Mouse (Mus musculus) embryonic facial prominence, embryonic 10.5 days (tissue): ENCODE measurements at regions not wholly inside any gene's neighbourhood (a gene's known extent, or its start where the extent isn't known, plus 50 kb on each side); places are given as distances from the start of the nearest gene placed in this dataset.

Experiments used
- DNase-seq: peaks from one replicate; pipeline ENCODE4 v3.0.0-alpha.2; 2017; ENCODE audit warnings: low spot score
- H3K27ac ChIP-seq: fragments of 300-500 bp; sonication (generic); replicated peaks from 2 replicates; pipeline ENCODE4 v1.5.1; 2016; ENCODE audit warnings: mild to moderate bottlenecking
- H3K27me3 ChIP-seq: fragments of 300-500 bp; sonication (generic); replicated peaks from 2 replicates; pipeline ENCODE4 v1.6.1; 2016; ENCODE audit warnings: low read depth, mild to moderate bottlenecking; ENCODE audit not compliant: poor library complexity, severe bottlenecking
- H3K36me3 ChIP-seq: fragments of 300-500 bp; sonication (generic); replicated peaks from 2 replicates; pipeline ENCODE4 v1.6.1; 2016; ENCODE audit warnings: mild to moderate bottlenecking, moderate library complexity
- H3K4me1 ChIP-seq: fragments of 300-500 bp; sonication (generic); 2 replicates; pipeline ENCODE4 v1.6.1; 2016
- H3K4me3 ChIP-seq: fragments of 300-500 bp; sonication (generic); 2 replicates; pipeline ENCODE4 v1.5.1; 2016; ENCODE audit warnings: mild to moderate bottlenecking, moderate library complexity
- H3K9me3 ChIP-seq: fragments of 300-500 bp; sonication (generic); 2 replicates; pipeline ENCODE4 v1.6.1; 2016; ENCODE audit warnings: mild to moderate bottlenecking
- WGBS: fragments of 180-500 bp; shearing (Covaris S2); methylation state at CpG from one replicate; pipeline ENCODE4 v1.1.7; 2016; 5-methylcytosine and 5-hydroxymethylcytosine counted together

- no peak overlapping the region for H3K27ac ChIP-seq
- no peaks in the 10 kb centered on the region for H3K4me1 ChIP-seq
- H3K27me3 ChIP-seq: no peaks in the 10 kb centered on the region
- no peak overlapping the region for H3K4me3 ChIP-seq
- H3K36me3 ChIP-seq: no peaks in the 10 kb centered on the region
- whole genome bisulfite sequencing: 89% methylated on average over 16 of the region's 16 CpGs
- DNase-seq: no peak
- no peaks in the 10 kb centered on the region for H3K9me3 ChIP-seq
These were observed 69.2 kb downstream of the Gm33543 start for GRCm38 (mm10) chr10:95773425-95773980.

GRCm38 (mm10) chr10:95772811-95773424 lies 69.8 kb downstream of the Gm33543 start:
- H3K27ac ChIP-seq: no peak overlapping the region
- no peaks in the 10 kb centered on the region for H3K9me3 ChIP-seq
- no peak for DNase-seq
- no peaks in the 10 kb centered on the region for H3K36me3 ChIP-seq
- no peak overlapping the region for H3K4me3 ChIP-seq
- WGBS: 90% methylated on average over 9 of the region's 9 CpGs
- peaks cover under 1% of the 10 kb centered on the region; the same call in 1 of the 2 replicates for H3K4me1 ChIP-seq
- H3K27me3 ChIP-seq: no peaks in the 10 kb centered on the region

- 88% methylated on average over 8 of the region's 8 CpGs for WGBS
- H3K27ac ChIP-seq: no peak overlapping the region
These were observed 73.8 kb downstream of the Gm33543 start for GRCm38 (mm10) chr10:95768974-95769373.

GRCm38 (mm10) chr10:95767526-95768161 lies 75.1 kb downstream of the Gm33543 start:
- no peak overlapping the region for H3K27ac ChIP-seq
- no peaks in the 10 kb centered on the region for H3K27me3 ChIP-seq
- no peak for DNase-seq
- WGBS: 55% methylated on average over 7 of the region's 7 CpGs
- no peaks in the 10 kb centered on the region for H3K9me3 ChIP-seq
- no peaks in the 10 kb centered on the region for H3K36me3 ChIP-seq
- no peak overlapping the region for H3K4me3 ChIP-seq
- H3K4me1 ChIP-seq: peaks cover 5% of the 10 kb centered on the region; the same call in 1 of the 2 replicates

More at GRCm38 (mm10) chr10:95768974-95769373, 73.8 kb downstream of the Gm33543 start:
- Histone ChIP-seq H3K4me3 (no peak overlapping the region), H3K36me3 (no peaks in the 10 kb centered on the region), H3K4me1 (peaks cover 5% of the 10 kb centered on the region; the same call in 1 of the 2 replicates), H3K9me3 (no peaks in the 10 kb centered on the region), H3K27me3 (no peaks in the 10 kb centered on the region)
- no peak for DNase-seq

GRCm38 (mm10) chr10:95764129-95764528 lies 78.6 kb downstream of the Gm33543 start:
- 81% methylated on average over 4 of the region's 4 CpGs for WGBS
- DNase-seq: no peak
- no peaks in the 10 kb centered on the region for H3K27me3 ChIP-seq
- peaks cover 5% of the 10 kb centered on the region; the same call in 1 of the 2 replicates for H3K4me1 ChIP-seq
- H3K27ac ChIP-seq: no peak overlapping the region
- H3K36me3 ChIP-seq: no peaks in the 10 kb centered on the region
- no peak overlapping the region for H3K4me3 ChIP-seq
- no peaks in the 10 kb centered on the region for H3K9me3 ChIP-seq

GRCm38 (mm10) chr10:95762632-95763031 lies 80.1 kb downstream of the Gm33543 start:
- WGBS: 75% methylated on average over 8 of the region's 8 CpGs
- no peak for DNase-seq
- Histone ChIP-seq H3K27ac (no peak overlapping the region), H3K36me3 (no peaks in the 10 kb centered on the region), H3K9me3 (no peaks in the 10 kb centered on the region), H3K4me3 (no peak overlapping the region), H3K27me3 (no peaks in the 10 kb centered on the region), H3K4me1 (peaks cover 2% of the 10 kb centered on the region; the same call in 1 of the 2 replicates)

DNA sequence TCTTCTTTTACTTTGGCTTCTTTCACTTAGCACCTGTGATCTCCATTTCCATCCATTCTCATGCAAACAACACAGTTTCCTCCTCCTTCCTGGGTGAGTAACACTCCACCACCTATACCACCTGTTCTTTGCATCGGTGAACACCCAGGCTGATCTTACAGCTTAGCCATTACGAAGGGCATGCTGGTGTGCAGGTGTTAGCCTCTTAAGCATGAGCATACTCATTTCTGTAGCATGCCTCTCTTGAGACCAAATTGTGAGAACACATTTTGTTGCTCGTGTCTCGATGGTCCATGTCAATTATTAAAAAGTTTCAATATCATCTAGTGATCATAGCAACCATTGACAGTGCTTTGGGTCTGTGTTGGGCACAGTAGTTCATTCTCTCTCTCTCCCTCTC lies 80.8 kb downstream of the Gm33543 start:
- DNase-seq: no peak
- Histone ChIP-seq H3K27me3 (no peaks in the 10 kb centered on the region), H3K36me3 (no peaks in the 10 kb centered on the region), H3K9me3 (no peaks in the 10 kb centered on the region), H3K4me1 (no peaks in the 10 kb centered on the region), H3K27ac (no peak overlapping the region), H3K4me3 (no peak overlapping the region)
- WGBS: 93% methylated on average over 4 of the region's 4 CpGs

DNA sequence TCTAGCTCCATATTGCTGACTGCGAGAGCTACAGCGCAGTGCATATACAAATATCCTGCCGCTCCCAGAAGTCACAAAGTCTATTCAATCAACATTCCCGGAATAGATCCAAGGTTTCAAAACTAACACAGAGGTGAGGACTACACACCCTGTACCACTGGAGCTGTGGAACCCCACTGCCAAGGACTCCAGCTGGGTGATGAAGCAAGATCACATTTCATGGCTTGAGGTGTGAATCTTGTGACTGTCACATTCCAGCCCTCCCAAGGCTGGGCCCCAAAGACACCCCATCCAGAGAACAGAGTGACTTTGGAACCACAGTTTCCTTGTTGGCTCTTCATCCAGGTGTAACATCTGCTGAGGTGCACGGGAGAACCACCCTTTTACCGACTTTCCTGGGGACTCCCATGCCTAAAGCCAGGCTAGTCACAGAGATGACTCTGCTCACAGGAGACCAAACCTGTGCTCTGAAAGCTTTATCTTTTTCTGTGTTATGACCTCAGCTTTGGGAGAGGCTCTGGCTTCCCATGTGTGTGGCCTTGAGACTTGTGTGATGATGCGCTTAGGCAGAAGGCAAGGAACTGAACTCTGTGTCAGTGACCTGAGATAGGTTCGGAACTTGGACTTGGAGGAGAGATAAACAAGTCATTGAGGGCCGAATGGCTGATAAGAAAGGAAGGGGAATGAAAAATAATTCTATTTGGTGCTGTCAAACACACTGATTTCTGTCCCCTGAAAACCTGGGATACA lies 82.4 kb downstream of the Gm33543 start:
- DNase-seq: no peak
- WGBS: 90% methylated on average over 9 of the region's 9 CpGs

DNA sequence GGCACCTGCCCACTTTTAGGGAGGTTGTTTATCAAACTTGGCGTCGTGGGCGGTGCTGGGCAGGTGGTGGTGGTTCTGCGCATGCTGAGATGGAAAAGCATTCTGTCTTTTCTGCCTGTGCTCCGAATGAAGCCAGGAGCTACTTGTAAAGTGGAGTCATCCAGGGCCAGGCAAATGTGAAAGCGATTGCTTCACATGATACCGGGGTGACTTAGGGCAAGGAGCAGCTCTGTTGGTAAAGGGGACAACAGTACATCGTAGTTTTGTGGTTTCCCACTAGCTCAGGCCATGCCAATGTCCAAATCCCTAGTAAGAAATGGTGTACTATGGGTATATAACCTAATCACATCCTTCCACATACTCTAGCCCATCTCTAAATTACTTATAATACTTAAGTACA lies 84.5 kb downstream of the Gm33543 start:
- no peak for DNase-seq
- Histone ChIP-seq H3K4me3 (no peak overlapping the region), H3K27me3 (no peaks in the 10 kb centered on the region), H3K27ac (no peak overlapping the region), H3K4me1 (no peaks in the 10 kb centered on the region), H3K36me3 (no peaks in the 10 kb centered on the region), H3K9me3 (no peaks in the 10 kb centered on the region)
- 90% methylated on average over 8 of the region's 8 CpGs for WGBS

More for the DNA sequence above, 82.4 kb downstream of the Gm33543 start:
- no peaks in the 10 kb centered on the region for H3K36me3 ChIP-seq
- no peak overlapping the region for H3K27ac ChIP-seq
- no peaks in the 10 kb centered on the region for H3K9me3 ChIP-seq
- H3K4me1 ChIP-seq: no peaks in the 10 kb centered on the region
- H3K4me3 ChIP-seq: no peak overlapping the region
- no peaks in the 10 kb centered on the region for H3K27me3 ChIP-seq

DNA sequence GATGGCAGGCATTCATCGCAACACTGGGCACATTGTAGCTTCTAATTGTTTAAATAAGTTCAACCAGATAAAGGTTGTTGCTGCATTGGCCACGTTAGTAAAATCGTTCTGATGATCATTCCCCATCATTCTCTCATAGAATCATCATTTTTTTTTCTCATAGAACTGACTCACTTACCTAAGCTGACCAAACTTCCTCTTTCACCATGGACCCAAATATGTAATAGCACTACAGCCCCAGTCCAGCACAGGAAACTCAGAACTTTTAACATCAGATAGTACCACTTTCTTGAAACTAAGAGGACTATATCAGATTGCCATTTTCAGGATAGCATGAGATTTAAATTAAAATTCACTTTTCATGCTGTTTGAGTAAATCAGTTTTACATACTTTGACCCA lies 82.2 kb upstream of the Anapc15-ps start:
- 88% methylated on average over 3 of the region's 3 CpGs for WGBS
- Histone ChIP-seq H3K27ac (no peak overlapping the region), H3K4me3 (no peak overlapping the region), H3K4me1 (no peaks in the 10 kb centered on the region), H3K36me3 (no peaks in the 10 kb centered on the region), H3K9me3 (no peaks in the 10 kb centered on the region), H3K27me3 (no peaks in the 10 kb centered on the region)
- DNase-seq: no peak

DNA sequence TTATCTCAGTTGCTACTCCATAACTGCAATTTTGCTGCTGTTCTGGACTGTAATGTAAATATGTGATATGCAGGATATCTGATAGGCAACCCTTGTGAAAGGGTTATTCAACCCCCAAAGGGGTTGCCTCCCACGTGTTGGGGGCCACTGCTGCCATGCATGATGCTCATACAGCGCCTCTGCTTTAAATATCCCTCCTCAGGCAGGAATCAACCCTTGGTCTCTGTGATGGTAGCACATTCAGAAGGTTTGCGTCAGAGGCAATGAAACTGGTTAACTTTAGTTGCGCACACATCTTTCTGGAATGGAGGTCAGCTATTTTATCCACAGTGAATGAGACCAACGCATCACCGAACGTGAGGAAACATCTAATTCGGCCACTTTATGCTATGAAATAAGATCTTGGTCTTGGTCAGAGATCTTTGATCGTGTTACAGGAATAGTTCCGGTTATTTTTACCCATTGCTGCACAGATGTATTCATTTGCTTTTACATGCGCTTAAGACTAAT lies 80.2 kb upstream of the Anapc15-ps start:
- H3K4me3 ChIP-seq: no peak overlapping the region
- no peaks in the 10 kb centered on the region for H3K9me3 ChIP-seq
- H3K27ac ChIP-seq: no peak overlapping the region
- no peak for DNase-seq
- no peaks in the 10 kb centered on the region for H3K27me3 ChIP-seq
- 88% methylated on average over 11 of the region's 11 CpGs for WGBS
- no peaks in the 10 kb centered on the region for H3K4me1 ChIP-seq
- H3K36me3 ChIP-seq: no peaks in the 10 kb centered on the region

- Histone ChIP-seq H3K27ac (no peak overlapping the region), H3K9me3 (no peaks in the 10 kb centered on the region), H3K36me3 (no peaks in the 10 kb centered on the region), H3K4me3 (no peak overlapping the region), H3K4me1 (no peaks in the 10 kb centered on the region), H3K27me3 (no peaks in the 10 kb centered on the region)
- 91% methylated on average over 1 of the region's 1 CpGs for WGBS
- DNase-seq: no peak
These were observed 75.1 kb upstream of the Anapc15-ps start for GRCm38 (mm10) chr10:95748360-95748759.
